Mouse (Mus musculus): ENCODE data around the gene Rhog. TPM values are rescaled to one million over a fixed set of nuclear protein-coding genes. Genes with fewer than 3 reads are reported as not detected.

Rhog gene
- polyA plus RNA-seq, 1 experiment, result 52.3 TPM

DNA sequence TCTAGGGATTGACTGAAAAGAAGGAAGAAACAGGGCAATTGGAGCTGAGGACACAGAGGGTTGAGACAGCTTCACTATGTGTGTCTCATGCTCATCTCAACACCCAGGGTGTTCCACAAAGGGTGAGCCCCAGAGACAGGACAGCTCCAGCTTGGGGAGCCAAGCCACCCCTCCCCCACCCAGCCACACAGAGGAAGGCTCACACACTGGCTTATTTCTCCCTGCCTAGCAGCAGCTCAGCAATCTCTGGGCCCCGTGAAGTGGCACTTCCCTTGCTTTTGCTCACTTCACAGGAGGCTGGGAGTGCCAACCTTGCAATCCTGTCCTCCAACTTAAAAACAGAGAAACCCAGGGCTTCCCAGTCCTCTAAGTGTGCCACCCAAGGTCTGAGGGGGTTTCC lies 10.1 kb downstream of the Rhog start:
- TF ChIP-seq POLR2A (IDR thresholded peaks at IDR 0.05; ENCODE audit: low read depth, low read length), result no peak
- TF ChIP-seq CTCF (conservative IDR thresholded peaks at IDR 0.05; ENCODE audit: insufficient read depth, insufficient read length, low read depth, low read length), result no peak
- peak; percentile 14 for DNase-seq
- H3K36me3 ChIP-seq (ENCODE audit: control insufficient read depth, insufficient read depth, low read length), result no peaks in the 10 kb centered on the region
- 27% methylated on average over 1 of the region's 1 CpGs for WGBS
- no peak overlapping the region for H3K4me3 ChIP-seq (ENCODE audit: insufficient read depth, low read depth, low read length)
- H3K27ac ChIP-seq (ENCODE audit: insufficient read depth, low read depth, low read length), result peak overlapping the region; percentile 32
- H3K27me3 ChIP-seq (replicated peaks; ENCODE audit: control insufficient read depth, insufficient read depth, low read length), result no peaks in the 10 kb centered on the region
- peaks cover 24% of the 10 kb centered on the region for H3K4me1 ChIP-seq (ENCODE audit: control insufficient read depth, insufficient read depth, low read length)

DNA sequence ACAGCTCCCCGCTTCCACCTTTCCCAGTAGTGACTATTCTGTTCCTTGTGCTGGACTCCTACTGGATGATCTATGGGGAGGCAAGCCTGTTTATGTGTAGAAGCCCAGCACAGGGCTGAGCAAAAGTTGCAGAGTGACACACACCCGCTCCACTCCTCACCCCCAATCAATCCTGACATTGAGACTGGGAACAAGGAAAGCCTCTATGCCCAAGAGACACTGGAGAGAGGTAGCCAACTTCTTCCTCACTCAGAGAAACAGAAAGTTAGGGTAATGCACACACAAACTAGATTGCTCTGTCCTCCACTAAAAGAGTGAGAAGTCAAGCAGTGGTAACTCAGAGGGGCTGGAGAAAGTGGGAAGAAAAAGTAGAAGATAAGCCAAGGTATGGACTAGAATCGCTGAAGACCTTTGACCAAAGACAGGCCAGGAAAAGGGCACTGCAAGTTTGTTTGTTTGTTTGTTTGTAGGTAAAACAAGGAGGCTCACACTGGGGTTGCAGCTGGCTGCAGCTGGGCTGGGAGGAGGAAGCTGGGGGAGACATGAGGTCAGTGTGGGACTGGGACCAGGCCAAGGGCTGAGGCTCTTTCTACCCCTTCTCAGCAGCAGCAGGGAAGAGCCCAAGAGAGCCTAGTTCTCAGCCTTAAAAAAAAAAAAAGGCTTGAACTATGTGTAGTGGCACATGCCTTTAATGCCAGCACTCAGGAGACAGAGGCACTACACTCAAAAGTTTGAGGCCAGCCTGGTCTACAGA lies 10.9 kb downstream of the Rhog start:
- no peaks in the 10 kb centered on the region for H3K36me3 ChIP-seq (ENCODE audit: control insufficient read depth, insufficient read depth, low read length)
- H3K4me3 ChIP-seq (ENCODE audit: insufficient read depth, low read depth, low read length), result no peak overlapping the region
- peak; percentile 36 for DNase-seq
- peaks cover 24% of the 10 kb centered on the region for H3K4me1 ChIP-seq (ENCODE audit: control insufficient read depth, insufficient read depth, low read length)
- no peak for TF ChIP-seq POLR2A (IDR thresholded peaks at IDR 0.05; ENCODE audit: low read depth, low read length)
- 71% methylated on average over 3 of the region's 3 CpGs for WGBS
- H3K27ac ChIP-seq (ENCODE audit: insufficient read depth, low read depth, low read length), result peak overlapping the region; percentile 32; the same call in 1 of the 2 replicates
- no peaks in the 10 kb centered on the region for H3K27me3 ChIP-seq (replicated peaks; ENCODE audit: control insufficient read depth, insufficient read depth, low read length)

DNA sequence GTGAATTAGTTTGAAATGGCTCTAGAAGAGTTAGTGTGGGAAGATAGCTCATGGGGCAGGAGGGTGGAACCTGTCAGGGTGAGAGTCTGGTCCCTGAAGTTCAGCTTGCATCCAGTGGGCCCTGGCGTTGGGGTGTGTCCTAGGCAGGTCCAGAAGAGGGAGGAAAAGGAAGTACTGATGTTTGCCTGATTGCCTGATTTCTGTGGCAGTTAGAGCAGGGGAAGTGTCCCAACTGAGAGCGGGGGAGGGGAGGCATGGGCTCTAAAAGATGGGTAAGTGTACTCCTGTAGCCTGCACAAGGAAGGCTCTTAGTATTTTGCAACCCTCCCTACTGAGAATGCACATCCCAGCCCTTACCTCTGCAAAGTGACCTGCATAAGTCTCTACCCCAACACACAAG lies 12.0 kb downstream of the Rhog start:
- peak; percentile 36 for DNase-seq

GRCm38 (mm10) chr7:102242917-102243316 lies 12.9 kb downstream of the Rhog start:
- Histone ChIP-seq H3K27ac (ENCODE audit: insufficient read depth, low read depth, low read length) (no peak overlapping the region), H3K4me3 (ENCODE audit: insufficient read depth, low read depth, low read length) (no peak overlapping the region), H3K27me3 (replicated peaks; ENCODE audit: control insufficient read depth, insufficient read depth, low read length) (no peaks in the 10 kb centered on the region), H3K4me1 (ENCODE audit: control insufficient read depth, insufficient read depth, low read length) (peaks cover 16% of the 10 kb centered on the region), H3K36me3 (ENCODE audit: control insufficient read depth, insufficient read depth, low read length) (no peaks in the 10 kb centered on the region)
- TF ChIP-seq CTCF (conservative IDR thresholded peaks at IDR 0.05; ENCODE audit: insufficient read depth, insufficient read length, low read depth, low read length) (no peak), POLR2A (IDR thresholded peaks at IDR 0.05; ENCODE audit: low read depth, low read length) (no peak)
- 88% methylated on average over 3 of the region's 3 CpGs for WGBS
- no peak for DNase-seq

More for the DNA sequence above, 12.0 kb downstream of the Rhog start:
- peaks cover 21% of the 10 kb centered on the region for H3K4me1 ChIP-seq (ENCODE audit: control insufficient read depth, insufficient read depth, low read length)
- no peak overlapping the region for H3K27ac ChIP-seq (ENCODE audit: insufficient read depth, low read depth, low read length)
- H3K4me3 ChIP-seq (ENCODE audit: insufficient read depth, low read depth, low read length), result no peak overlapping the region
- H3K27me3 ChIP-seq (replicated peaks; ENCODE audit: control insufficient read depth, insufficient read depth, low read length), result no peaks in the 10 kb centered on the region
- TF ChIP-seq CTCF (conservative IDR thresholded peaks at IDR 0.05; ENCODE audit: insufficient read depth, insufficient read length, low read depth, low read length), result no peak
- no peak for TF ChIP-seq POLR2A (IDR thresholded peaks at IDR 0.05; ENCODE audit: low read depth, low read length)
- H3K36me3 ChIP-seq (ENCODE audit: control insufficient read depth, insufficient read depth, low read length), result no peaks in the 10 kb centered on the region
- 66% methylated on average over 2 of the region's 2 CpGs for WGBS

GRCm38 (mm10) chr7:102242371-102242770 lies 13.5 kb downstream of the Rhog start:
- no peak overlapping the region for H3K27ac ChIP-seq (ENCODE audit: insufficient read depth, low read depth, low read length)
- no peaks in the 10 kb centered on the region for H3K36me3 ChIP-seq (ENCODE audit: control insufficient read depth, insufficient read depth, low read length)
- TF ChIP-seq CTCF (conservative IDR thresholded peaks at IDR 0.05; ENCODE audit: insufficient read depth, insufficient read length, low read depth, low read length), result no peak
- TF ChIP-seq POLR2A (IDR thresholded peaks at IDR 0.05; ENCODE audit: low read depth, low read length), result no peak
- peaks cover 16% of the 10 kb centered on the region for H3K4me1 ChIP-seq (ENCODE audit: control insufficient read depth, insufficient read depth, low read length)
- H3K4me3 ChIP-seq (ENCODE audit: insufficient read depth, low read depth, low read length), result no peak overlapping the region
- 80% methylated on average over 5 of the region's 5 CpGs for WGBS
- DNase-seq, result no peak
- no peaks in the 10 kb centered on the region for H3K27me3 ChIP-seq (replicated peaks; ENCODE audit: control insufficient read depth, insufficient read depth, low read length)

DNA sequence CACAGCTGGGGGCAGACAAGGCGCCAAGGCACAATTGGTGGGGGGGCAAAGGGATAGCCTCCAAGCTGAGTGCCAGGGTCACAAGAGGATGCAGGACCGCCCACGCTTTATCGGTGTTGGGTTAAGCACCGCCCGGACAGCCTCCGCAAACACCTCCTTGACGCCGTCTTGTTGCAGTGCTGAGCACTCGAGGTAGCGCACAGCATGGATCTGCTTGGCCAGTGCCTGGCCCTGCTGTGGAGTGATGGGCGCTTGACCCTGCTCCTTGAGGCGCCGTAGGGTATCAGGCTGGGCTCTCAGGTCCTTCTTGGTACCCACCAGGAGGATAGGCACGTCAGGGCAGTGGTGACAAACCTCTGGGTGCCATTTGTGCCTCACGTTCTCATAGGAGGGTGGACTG lies 16.3 kb downstream of the Rhog start:
- DNase-seq, result no peak
- WGBS, result 95% methylated on average over 16 of the region's 16 CpGs

GRCm38 (mm10) chr7:102238686-102239286 lies 17.1 kb downstream of the Rhog start:
- WGBS, result 91% methylated on average over 8 of the region's 8 CpGs
- H3K36me3 ChIP-seq (ENCODE audit: control insufficient read depth, insufficient read depth, low read length), result no peaks in the 10 kb centered on the region
- no peak overlapping the region for H3K27ac ChIP-seq (ENCODE audit: insufficient read depth, low read depth, low read length)
- no peak overlapping the region for H3K4me3 ChIP-seq (ENCODE audit: insufficient read depth, low read depth, low read length)
- no peak for DNase-seq
- H3K4me1 ChIP-seq (ENCODE audit: control insufficient read depth, insufficient read depth, low read length), result no peaks in the 10 kb centered on the region
- TF ChIP-seq POLR2A (IDR thresholded peaks at IDR 0.05; ENCODE audit: low read depth, low read length) (no peak), CTCF (conservative IDR thresholded peaks at IDR 0.05; ENCODE audit: insufficient read depth, insufficient read length, low read depth, low read length) (no peak)
- no peaks in the 10 kb centered on the region for H3K27me3 ChIP-seq (replicated peaks; ENCODE audit: control insufficient read depth, insufficient read depth, low read length)

More for the DNA sequence above, 16.3 kb downstream of the Rhog start:
- TF ChIP-seq CTCF (conservative IDR thresholded peaks at IDR 0.05; ENCODE audit: insufficient read depth, insufficient read length, low read depth, low read length) (no peak), POLR2A (IDR thresholded peaks at IDR 0.05; ENCODE audit: low read depth, low read length) (no peak)
- H3K4me3 ChIP-seq (ENCODE audit: insufficient read depth, low read depth, low read length), result no peak overlapping the region
- no peaks in the 10 kb centered on the region for H3K27me3 ChIP-seq (replicated peaks; ENCODE audit: control insufficient read depth, insufficient read depth, low read length)
- H3K36me3 ChIP-seq (ENCODE audit: control insufficient read depth, insufficient read depth, low read length), result no peaks in the 10 kb centered on the region
- H3K4me1 ChIP-seq (ENCODE audit: control insufficient read depth, insufficient read depth, low read length), result no peaks in the 10 kb centered on the region
- H3K27ac ChIP-seq (ENCODE audit: insufficient read depth, low read depth, low read length), result no peak overlapping the region
